Mouse (Mus musculus) liver (tissue): ENCODE data around the gene Btnl1.

Experiments
- DNase-seq: peaks from one replicate; pipeline ENCODE4 v3.0.0-alpha.2; 2020; ENCODE audit warnings: mixed read lengths

Gene Btnl1

GRCm38 (mm10) chr17:34376847-34377246 lies at the start of gene Btnl1:
Gene Btnl1 (plus strand): TSS chr17:34377132.
- no peak for DNase-seq

GRCm38 (mm10) chr17:34329807-34330206 lies 47.1 kb upstream of the Btnl1 start:
- no peak for DNase-seq

GRCm38 (mm10) chr17:34331200-34331599 lies 45.7 kb upstream of the Btnl1 start:
- DNase-seq: no peak

GRCm38 (mm10) chr17:34340619-34341402 lies 36.1 kb upstream of the Btnl1 start:
- no peak for DNase-seq

GRCm38 (mm10) chr17:34344882-34345281 lies 32.0 kb upstream of the Btnl1 start:
- no peak for DNase-seq

GRCm38 (mm10) chr17:34345486-34345885 lies 31.4 kb upstream of the Btnl1 start:
- no peak for DNase-seq

- DNase-seq: no peak
These were observed 30.9 kb upstream of the Btnl1 start for GRCm38 (mm10) chr17:34346041-34346440.

- peak; percentile 12 for DNase-seq
These were observed 29.2 kb upstream of the Btnl1 start for GRCm38 (mm10) chr17:34347606-34348308.

GRCm38 (mm10) chr17:34349429-34349828 lies 27.5 kb upstream of the Btnl1 start:
- peak; percentile 68 for DNase-seq

GRCm38 (mm10) chr17:34354539-34354938 lies 22.4 kb upstream of the Btnl1 start, which contains the start of gene Btnl2:
Gene Btnl2 (plus strand): TSS chr17:34354822.
- DNase-seq: no peak

- DNase-seq: no peak
These were observed 22.0 kb upstream of the Btnl1 start for GRCm38 (mm10) chr17:34354940-34355339.

- DNase-seq: no peak
These were observed 13.9 kb upstream of the Btnl1 start for GRCm38 (mm10) chr17:34362954-34363546.

- DNase-seq: no peak
These were observed 13.1 kb upstream of the Btnl1 start for GRCm38 (mm10) chr17:34363676-34364310.

- no peak for DNase-seq
These were observed 11.9 kb upstream of the Btnl1 start for GRCm38 (mm10) chr17:34365031-34365430.

GRCm38 (mm10) chr17:34370563-34370962 lies 6.4 kb upstream of the Btnl1 start:
- DNase-seq: no peak

GRCm38 (mm10) chr17:34373055-34373709 lies 3.8 kb upstream of the Btnl1 start:
- no peak for DNase-seq

GRCm38 (mm10) chr17:34377450-34378209 lies 698 bp downstream of the Btnl1 start:
- DNase-seq: no peak

- DNase-seq: no peak
These were observed 1.8 kb downstream of the Btnl1 start for GRCm38 (mm10) chr17:34378716-34379115.

GRCm38 (mm10) chr17:34379451-34379850 lies 2.5 kb downstream of the Btnl1 start:
- no peak for DNase-seq

GRCm38 (mm10) chr17:34381876-34382275 lies 4.9 kb downstream of the Btnl1 start:
- no peak for DNase-seq

- DNase-seq: peak; percentile 38
These were observed 6.3 kb downstream of the Btnl1 start for GRCm38 (mm10) chr17:34383212-34383611.

- DNase-seq: no peak
These were observed 7.8 kb downstream of the Btnl1 start for GRCm38 (mm10) chr17:34384699-34385098.
